Mouse (Mus musculus): ENCODE data around the gene C1qa. TPM values are rescaled to one million over a fixed set of nuclear protein-coding genes. Genes with fewer than 3 reads are reported as not detected.

Gene C1qa
- total RNA-seq, 1 experiment = not detected

GRCm38 (mm10) chr4:136886101-136886500 is 12.5 kb downstream of the C1qa start, which contains the start of gene C1qb:
Gene C1qb (minus strand): TSS chr4:136886187.
- TF ChIP-seq MAFK (IDR thresholded peaks at IDR 0.05; ENCODE audit: insufficient read depth, low read depth, low read length) = 0 out of 2 replicates have a peak, but pooled peaks have one; percentile 35
- TF ChIP-seq CHD2 (IDR thresholded peaks at IDR 0.05; ENCODE audit: low read depth, low read length) = no peak
- no peaks in the 10 kb centered on the region for H3K36me3 ChIP-seq (ENCODE audit: control insufficient read depth, insufficient read depth, low read length, poor library complexity, severe bottlenecking)
- DNase-seq (ENCODE audit: low read depth, low spot score) = no peak
- H3K9me3 ChIP-seq (ENCODE audit: control insufficient read depth, insufficient read depth, low read depth, low read length) = no peaks in the 10 kb centered on the region
- in situ Hi-C loops (cut with MboI; ENCODE audit: low sequenced_read_pairs in 2 of 2, unreplicated experiment in 2 of 2) = no loop called here
- H3K27ac ChIP-seq (ENCODE audit: insufficient read depth, low read depth, low read length, poor library complexity, severe bottlenecking) = no peak within 1 kb of the TSS; the same call in 1 of the 2 replicates
- H3K9ac ChIP-seq (ENCODE audit: insufficient read depth, low read depth, low read length, poor library complexity, severe bottlenecking) = no peak within 1 kb of the TSS
- no peak within 1 kb of the TSS for H3K4me3 ChIP-seq (ENCODE audit: insufficient read depth in 1 of 2, low read depth in 1 of 2, low read length in 2 of 2, poor library complexity in 1 of 2, severe bottlenecking in 1 of 2)
- no peaks in the 10 kb centered on the region for H3K4me1 ChIP-seq (ENCODE audit: control insufficient read depth in 2 of 2, insufficient read depth in 2 of 2, low read length in 2 of 2, poor library complexity in 1 of 2)

GRCm38 (mm10) chr4:136878601-136879000 is 20.0 kb downstream of the C1qa start:
- Histone ChIP-seq H3K4me1 (ENCODE audit: control insufficient read depth in 2 of 2, insufficient read depth in 2 of 2, low read length in 2 of 2, poor library complexity in 1 of 2) (no peaks in the 10 kb centered on the region), H3K9ac (ENCODE audit: insufficient read depth, low read depth, low read length, poor library complexity, severe bottlenecking) (no peak overlapping the region), H3K36me3 (ENCODE audit: control insufficient read depth, insufficient read depth, low read length, poor library complexity, severe bottlenecking) (no peaks in the 10 kb centered on the region), H3K9me3 (ENCODE audit: control insufficient read depth, insufficient read depth, low read depth, low read length) (no peaks in the 10 kb centered on the region), H3K4me3 (ENCODE audit: insufficient read depth in 1 of 2, low read depth in 1 of 2, low read length in 2 of 2, poor library complexity in 1 of 2, severe bottlenecking in 1 of 2) (no peak overlapping the region), H3K27ac (ENCODE audit: insufficient read depth, low read depth, low read length, poor library complexity, severe bottlenecking) (no peak overlapping the region)
- no peak for DNase-seq (ENCODE audit: low read depth, low spot score)
- TF ChIP-seq MAFK (IDR thresholded peaks at IDR 0.05; ENCODE audit: insufficient read depth, low read depth, low read length) (no peak), CHD2 (IDR thresholded peaks at IDR 0.05; ENCODE audit: low read depth, low read length) (no peak), ZNF384 (IDR thresholded peaks at IDR 0.05; ENCODE audit: low read depth, low read length) (no peak)
- in situ Hi-C loops (cut with MboI; ENCODE audit: low sequenced_read_pairs in 2 of 2, unreplicated experiment in 2 of 2) = loop anchor here in 1 of 2 experiments (10.0 kb wide), 1 partner anchor 224 kb away; no protein-coding TSS in a partner anchor

- in situ Hi-C loops (cut with MboI; ENCODE audit: low sequenced_read_pairs in 2 of 2, unreplicated experiment in 2 of 2) = loop anchor here in 1 of 2 experiments (10.0 kb wide), 1 partner anchor 223 kb away; no protein-coding TSS in a partner anchor
- DNase-seq (ENCODE audit: low read depth, low spot score) = peak; percentile 61
- no peak overlapping the region for H3K4me3 ChIP-seq (ENCODE audit: insufficient read depth in 1 of 2, low read depth in 1 of 2, low read length in 2 of 2, poor library complexity in 1 of 2, severe bottlenecking in 1 of 2)
These were observed 20.4 kb downstream of the C1qa start for GRCm38 (mm10) chr4:136878171-136878570.

GRCm38 (mm10) chr4:136876971-136877370 is 21.6 kb downstream of the C1qa start:
- no peaks in the 10 kb centered on the region for H3K4me1 ChIP-seq (ENCODE audit: control insufficient read depth in 2 of 2, insufficient read depth in 2 of 2, low read length in 2 of 2, poor library complexity in 1 of 2)
- TF ChIP-seq ZC3H11A (IDR thresholded peaks at IDR 0.05; ENCODE audit: borderline replicate concordance, low read depth, low read length) = peak; percentile 48; the same call in 1 of the 2 replicates
- no peak for TF ChIP-seq MAFK (IDR thresholded peaks at IDR 0.05; ENCODE audit: insufficient read depth, low read depth, low read length)
- no peak overlapping the region for H3K4me3 ChIP-seq (ENCODE audit: insufficient read depth in 1 of 2, low read depth in 1 of 2, low read length in 2 of 2, poor library complexity in 1 of 2, severe bottlenecking in 1 of 2)
- H3K36me3 ChIP-seq (ENCODE audit: control insufficient read depth, insufficient read depth, low read length, poor library complexity, severe bottlenecking) = no peaks in the 10 kb centered on the region
- H3K27ac ChIP-seq (ENCODE audit: insufficient read depth, low read depth, low read length, poor library complexity, severe bottlenecking) = no peak overlapping the region
- H3K9ac ChIP-seq (ENCODE audit: insufficient read depth, low read depth, low read length, poor library complexity, severe bottlenecking) = no peak overlapping the region
- in situ Hi-C loops (cut with MboI; ENCODE audit: low sequenced_read_pairs in 2 of 2, unreplicated experiment in 2 of 2) = loop anchor here in 1 of 2 experiments (10.0 kb wide), 1 partner anchor 222 kb away; no protein-coding TSS in a partner anchor
- DNase-seq (ENCODE audit: low read depth, low spot score) = no peak
- no peaks in the 10 kb centered on the region for H3K9me3 ChIP-seq (ENCODE audit: control insufficient read depth, insufficient read depth, low read depth, low read length)

More at GRCm38 (mm10) chr4:136878171-136878570, 20.4 kb downstream of the C1qa start:
- H3K36me3 ChIP-seq (ENCODE audit: control insufficient read depth, insufficient read depth, low read length, poor library complexity, severe bottlenecking) = no peaks in the 10 kb centered on the region
- no peaks in the 10 kb centered on the region for H3K4me1 ChIP-seq (ENCODE audit: control insufficient read depth in 2 of 2, insufficient read depth in 2 of 2, low read length in 2 of 2, poor library complexity in 1 of 2)
- TF ChIP-seq CHD2 (IDR thresholded peaks at IDR 0.05; ENCODE audit: low read depth, low read length) (0 out of 2 replicates have a peak, but pooled peaks have one; percentile 35), ZC3H11A (IDR thresholded peaks at IDR 0.05; ENCODE audit: borderline replicate concordance, low read depth, low read length) (no peak)
- H3K27ac ChIP-seq (ENCODE audit: insufficient read depth, low read depth, low read length, poor library complexity, severe bottlenecking) = no peak overlapping the region
- H3K9me3 ChIP-seq (ENCODE audit: control insufficient read depth, insufficient read depth, low read depth, low read length) = no peaks in the 10 kb centered on the region
- no peak overlapping the region for H3K9ac ChIP-seq (ENCODE audit: insufficient read depth, low read depth, low read length, poor library complexity, severe bottlenecking)

- DNase-seq (ENCODE audit: low read depth, low spot score) = no peak
These were observed 23.6 kb downstream of the C1qa start for GRCm38 (mm10) chr4:136875012-136875411.

More at GRCm38 (mm10) chr4:136875012-136875411, 23.6 kb downstream of the C1qa start:
- Histone ChIP-seq H3K4me3 (ENCODE audit: insufficient read depth in 1 of 2, low read depth in 1 of 2, low read length in 2 of 2, poor library complexity in 1 of 2, severe bottlenecking in 1 of 2) (no peak overlapping the region), H3K9ac (ENCODE audit: insufficient read depth, low read depth, low read length, poor library complexity, severe bottlenecking) (no peak overlapping the region), H3K4me1 (ENCODE audit: control insufficient read depth in 2 of 2, insufficient read depth in 2 of 2, low read length in 2 of 2, poor library complexity in 1 of 2) (no peaks in the 10 kb centered on the region), H3K27ac (ENCODE audit: insufficient read depth, low read depth, low read length, poor library complexity, severe bottlenecking) (no peak overlapping the region), H3K36me3 (ENCODE audit: control insufficient read depth, insufficient read depth, low read length, poor library complexity, severe bottlenecking) (no peaks in the 10 kb centered on the region), H3K9me3 (ENCODE audit: control insufficient read depth, insufficient read depth, low read depth, low read length) (no peaks in the 10 kb centered on the region)
- TF ChIP-seq MAFK (IDR thresholded peaks at IDR 0.05; ENCODE audit: insufficient read depth, low read depth, low read length) (no peak), CHD2 (IDR thresholded peaks at IDR 0.05; ENCODE audit: low read depth, low read length) (no peak), ZC3H11A (IDR thresholded peaks at IDR 0.05; ENCODE audit: borderline replicate concordance, low read depth, low read length) (no peak), ZNF384 (IDR thresholded peaks at IDR 0.05; ENCODE audit: low read depth, low read length) (no peak), HCFC1 (IDR thresholded peaks at IDR 0.05; ENCODE audit: borderline replicate concordance, insufficient read depth, low read length) (no peak)
- in situ Hi-C loops (cut with MboI; ENCODE audit: low sequenced_read_pairs in 2 of 2, unreplicated experiment in 2 of 2) = loop anchor here in 1 of 2 experiments (10.0 kb wide), 1 partner anchor 220 kb away; no protein-coding TSS in a partner anchor

Measured in ES-E14 (cell line).